Mouse (Mus musculus) gastrocnemius, adult 18-20 months (tissue): ENCODE data around the gene Mios. TPM values are rescaled to one million over a fixed set of nuclear protein-coding genes. Genes with fewer than 3 reads are reported as not detected.

ENCODE experiments used
- DNase-seq: peaks from one replicate; pipeline ENCODE4 v3.0.0; 2021; ENCODE audit warnings: low spot score
- total RNA-seq, 2 experiments: library from RNA; stranded (reverse); gene quantifications; 2 replicates each; pipeline ENCODE4 v1.2.3; 2021

Gene Mios
- total RNA-seq, 2 experiments from 2014 or later: 16.6 to 17.0 TPM

DNA sequence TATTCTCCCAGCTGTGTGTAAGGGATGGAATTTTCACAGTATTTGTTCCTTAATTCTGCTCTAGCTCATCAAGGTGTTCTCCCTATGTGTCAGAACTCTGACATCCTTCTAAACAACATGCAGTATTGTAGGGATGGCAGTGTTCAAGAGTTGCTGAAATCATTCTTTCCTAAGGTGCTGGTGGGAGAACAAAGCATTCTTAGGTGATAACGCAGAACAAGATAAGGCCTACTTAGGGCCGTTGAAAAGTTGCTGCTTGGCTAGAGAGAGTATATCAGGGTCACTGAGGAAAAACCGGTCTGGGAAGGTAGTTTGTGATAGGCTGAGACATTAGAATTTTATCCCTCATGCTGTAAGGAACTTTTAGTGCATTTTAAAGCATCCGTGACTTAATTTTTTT lies 67.4 kb downstream of the Mios start:
- no peak for DNase-seq

DNA sequence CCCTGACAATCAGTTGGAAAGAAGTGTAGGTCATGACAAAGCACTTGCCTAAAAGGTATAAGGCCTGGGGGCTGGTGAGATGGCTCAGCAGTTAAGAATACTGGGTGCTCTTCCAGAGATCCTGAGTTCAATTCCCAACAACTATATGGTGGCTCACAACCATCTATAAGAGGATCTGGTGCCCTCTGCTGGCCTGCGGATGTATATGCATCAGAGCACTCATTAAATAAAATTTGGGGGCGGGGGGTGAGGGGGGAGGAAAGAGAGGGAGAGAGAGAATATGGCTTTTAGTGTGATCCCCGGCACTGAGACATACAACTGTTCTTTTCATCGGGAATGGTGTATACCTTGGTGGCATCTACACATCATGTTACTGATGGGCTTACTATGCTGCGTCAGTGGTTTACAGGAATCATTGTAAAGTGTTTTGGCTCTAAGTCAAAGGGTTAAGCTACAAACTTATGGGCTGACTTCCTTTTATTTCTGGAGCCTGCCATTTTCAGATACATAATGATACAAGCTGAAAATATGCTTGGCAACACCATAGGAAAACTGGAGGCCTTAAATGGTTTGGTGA lies 69.5 kb downstream of the Mios start:
- DNase-seq: no peak

DNA sequence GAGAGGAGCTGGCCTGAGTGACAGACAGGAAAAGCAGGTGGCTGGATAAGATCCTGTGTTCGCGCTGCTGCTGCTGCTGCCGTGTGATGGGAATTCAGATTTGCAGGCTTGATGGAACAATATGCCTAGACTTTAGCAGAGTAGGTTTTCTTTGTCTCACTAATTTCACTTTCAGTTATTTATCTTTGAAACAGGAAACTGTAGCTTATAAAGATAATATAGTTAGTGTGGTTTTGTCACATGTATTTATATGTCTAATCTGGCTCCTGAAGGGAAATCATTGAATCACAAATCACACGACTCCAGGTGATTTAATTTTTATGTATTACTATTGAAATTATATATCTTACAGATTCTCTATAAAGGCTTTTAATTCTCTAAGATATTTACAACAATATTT lies 74.2 kb downstream of the Mios start:
- DNase-seq: no peak

DNA sequence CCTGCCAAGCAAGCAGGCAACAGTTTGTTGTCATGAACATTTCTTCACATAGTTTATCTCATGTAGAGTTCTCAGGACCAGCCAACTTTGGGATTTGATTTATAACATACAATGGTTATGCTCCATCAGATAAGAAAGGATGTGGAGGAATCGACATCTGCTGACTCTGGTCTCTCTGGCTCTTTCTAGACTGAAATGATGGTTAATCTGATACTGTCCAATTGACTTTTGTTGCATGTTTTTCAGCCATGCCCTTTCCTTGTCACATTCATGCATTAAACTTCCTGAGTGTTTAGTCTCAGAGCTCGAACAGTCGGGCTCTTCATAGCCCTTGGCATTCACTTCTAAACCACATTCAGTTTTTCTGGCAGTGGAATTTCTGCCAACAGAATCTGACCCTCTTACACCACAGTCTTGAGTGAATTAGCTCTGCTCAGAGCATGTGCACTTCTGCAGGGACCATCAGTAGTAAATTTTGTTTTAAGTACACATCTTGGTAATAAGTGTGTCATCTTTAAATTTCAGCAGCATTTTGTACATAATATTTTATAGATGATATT lies 76.5 kb downstream of the Mios start:
- DNase-seq: no peak

Other genes with a start within 250 kb of the Mios start
- under 1 TPM; 0.21 to 0.24 TPM for gene Col28a1, start 16.6 kb upstream of the Mios start, total RNA-seq
- 1 to 10 TPM; 8.2 to 9.0 TPM for gene Rpa3, start 50.0 kb downstream of the Mios start, total RNA-seq
- gene Umad1, start 50.1 kb downstream of the Mios start, total RNA-seq: 10 to 100 TPM; 12.1 to 16.1 TPM
- gene Gm45062, start 50.2 kb downstream of the Mios start, total RNA-seq: under 1 TPM in 1 of 2 experiments, not detected in 1; 0.38 TPM